Mouse (Mus musculus) left cerebral cortex, adult 6 months (tissue): ENCODE data around the gene Olfr406. TPM values are rescaled to one million over a fixed set of nuclear protein-coding genes. Genes with fewer than 3 reads are reported as not detected.

Experiments used
- long read RNA-seq, 2 experiments: library from polyadenylated mRNA; unstranded; transcript quantifications; one replicate each; pipeline ENCODE4 v2.0.0; 2019 to 2020
- polyA plus RNA-seq: library from polyadenylated mRNA; unstranded; fragments of <200 nt; fragmentation: Nextera tagmentation; gene quantifications from 2 replicates; pipeline ENCODE4 v1.2.3, GENCODE M21; 2021

Gene Olfr406
- polyA plus RNA-seq: not detected in 2 replicates
- long read RNA-seq, experiment 1: 0 reads
- long read RNA-seq, experiment 2: 0 reads

DNA sequence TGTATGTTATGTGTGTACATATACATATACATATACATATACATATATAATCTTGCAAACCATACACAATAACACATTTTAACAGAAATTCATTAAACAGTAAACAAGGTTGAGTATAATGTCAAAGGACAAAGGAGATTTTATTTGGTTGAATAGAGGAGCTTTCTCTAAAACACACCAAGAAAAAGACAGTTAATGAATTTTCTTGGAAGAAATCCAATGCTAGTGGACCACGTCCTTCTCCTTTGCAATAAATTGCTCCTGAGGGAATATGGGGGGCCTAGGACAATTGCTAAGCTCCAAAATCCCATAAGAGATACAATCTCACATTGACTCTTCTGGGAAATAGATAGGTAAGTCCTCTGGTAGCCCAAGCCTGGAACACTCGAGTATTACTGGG lies at the start of gene Olfr406:
Gene Olfr406 (plus strand): TSS at position 301 of the 400 bp plus-strand sequence.

DNA sequence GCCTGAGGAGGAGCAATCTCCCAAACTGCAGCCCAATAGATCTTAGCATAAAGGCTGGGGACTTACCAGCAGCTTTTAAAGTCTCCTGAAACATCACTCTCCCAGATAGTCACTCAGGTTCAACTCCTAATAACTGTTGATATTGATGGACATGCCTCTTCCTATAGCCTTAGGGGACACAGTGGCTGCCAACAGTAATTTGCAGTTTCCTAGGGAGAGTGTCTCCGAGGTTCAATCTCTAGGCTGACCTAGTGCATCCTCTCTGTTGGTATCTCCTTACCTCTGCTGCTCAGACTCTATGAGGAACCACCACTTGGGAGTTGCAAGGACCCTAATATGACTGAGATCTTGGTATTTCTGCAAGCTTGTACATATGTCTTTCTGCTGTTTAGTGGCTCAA lies 48.3 kb upstream of the Olfr406 start, which contains the start of gene Olfr43:
Gene Olfr43 (minus strand): TSS at position 101 of the 400 bp plus-strand sequence.

DNA sequence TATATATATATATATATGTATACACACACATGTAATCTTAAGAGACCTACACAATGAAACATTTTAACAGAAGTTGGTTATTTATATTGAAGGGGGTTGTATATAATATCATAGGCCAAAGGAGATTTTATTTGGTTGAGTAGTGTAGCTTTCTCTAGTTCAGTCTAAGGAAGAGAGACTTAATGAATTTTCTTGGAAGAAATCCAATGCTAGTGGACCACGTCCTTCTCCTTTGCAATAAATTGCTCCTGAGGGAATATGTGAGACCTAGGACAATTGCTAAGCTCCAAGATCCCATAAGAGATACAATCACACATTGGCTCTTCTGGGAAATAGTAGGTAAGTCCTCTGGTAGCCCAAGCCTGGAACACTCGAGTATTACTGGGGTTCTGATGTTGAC lies 23.8 kb downstream of the Olfr406 start, which contains the start of gene Olfr59:
Gene Olfr59 (plus strand): TSS at position 301 of the 400 bp plus-strand sequence.

Other genes with a start within 250 kb of the Olfr406 start
- gene Olfr139, start 203.3 kb upstream of the Olfr406 start, polyA plus RNA-seq: not detected in 2 replicates
- gene Olfr399, start 203.2 kb upstream of the Olfr406 start, polyA plus RNA-seq: not detected in 2 replicates
- not detected in 2 replicates for gene Zfp616, start 189.9 kb upstream of the Olfr406 start, polyA plus RNA-seq
- not detected in 2 replicates for gene Olfr401, start 146.1 kb upstream of the Olfr406 start, polyA plus RNA-seq
- gene Olfr402, start 106.3 kb upstream of the Olfr406 start, polyA plus RNA-seq: not detected in 2 replicates
- not detected in 2 replicates for gene Olfr403, start 73.6 kb upstream of the Olfr406 start, polyA plus RNA-seq
- gene Olfr43, start 48.4 kb upstream of the Olfr406 start, polyA plus RNA-seq: not detected in 2 replicates
- not detected in 2 replicates for gene Olfr59, start 23.9 kb downstream of the Olfr406 start, polyA plus RNA-seq
- gene Olfr410, start 78.2 kb downstream of the Olfr406 start, polyA plus RNA-seq: not detected in 2 replicates
- not detected in 2 replicates for gene Olfr411, start 92.8 kb downstream of the Olfr406 start, polyA plus RNA-seq
- gene Olfr412, start 102.3 kb downstream of the Olfr406 start, polyA plus RNA-seq: not detected in 2 replicates